Mouse (Mus musculus): ENCODE data around the gene Cbx5.

DNA sequence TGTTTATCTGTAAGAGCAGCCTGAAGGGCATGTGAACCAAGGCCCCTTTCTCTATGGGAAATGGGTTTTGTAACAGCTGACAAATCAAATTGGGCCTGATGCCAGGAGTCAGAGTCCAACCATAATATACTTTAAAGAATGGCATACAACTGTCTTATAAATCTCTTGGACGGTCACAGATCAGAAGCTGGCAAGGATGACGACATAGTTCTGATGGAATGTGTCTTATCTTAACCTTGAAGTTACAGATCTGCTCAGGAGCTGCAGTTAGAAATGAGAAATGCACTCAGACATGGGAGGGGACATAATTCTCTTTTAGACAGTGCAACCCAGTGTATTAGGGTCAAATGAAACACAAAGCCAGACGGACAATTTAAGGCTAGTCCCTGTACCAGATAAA, 18.8 kb downstream of the Cbx5 start:
- TF ChIP-seq CTCF (IDR thresholded peaks at IDR 0.05) (no peak), EP300 (IDR thresholded peaks at IDR 0.05) (no peak)

All from lung, postnatal 0 days (tissue).